Mouse (Mus musculus): Measurements from ENCODE around the gene S100g. TPM values are rescaled to one million over a fixed set of nuclear protein-coding genes. Genes with fewer than 3 reads are reported as not detected.

Gene S100g
- polyA plus RNA-seq, 1 experiment from 2014 or later = not detected

- Histone ChIP-seq H3K9me3 (replicated peaks) (no peaks in the 10 kb centered on the region), H3K36me3 (peaks cover 12% of the 10 kb centered on the region; the same call in 1 of the 2 replicates), H3K4me1 (replicated peaks) (no peaks in the 10 kb centered on the region), H3K27me3 (no peaks in the 10 kb centered on the region), H3K9ac (no peak overlapping the region), H3K27ac (no peak overlapping the region), H3K4me2 (no peak overlapping the region), H3K4me3 (no peak overlapping the region)
- ATAC-seq (replicated peaks; ENCODE audit: insufficient number of reproducible peaks, insufficient read depth, low FRiP score, low read depth) = no peak
- 27% methylated on average over 5 of the region's 5 CpGs for WGBS
These were observed 48.7 kb downstream of the S100g start for GRCm38 (mm10) chrX:162915697-162916096.

GRCm38 (mm10) chrX:162913651-162914050, 50.7 kb downstream of the S100g start:
- no peak for ATAC-seq (replicated peaks; ENCODE audit: insufficient number of reproducible peaks, insufficient read depth, low FRiP score, low read depth)
- H3K9ac ChIP-seq = no peak overlapping the region
- H3K27ac ChIP-seq = no peak overlapping the region
- H3K27me3 ChIP-seq = no peaks in the 10 kb centered on the region
- no peaks in the 10 kb centered on the region for H3K4me1 ChIP-seq (replicated peaks)
- H3K4me3 ChIP-seq = no peak overlapping the region
- H3K36me3 ChIP-seq = peaks cover 17% of the 10 kb centered on the region; the same call in 1 of the 2 replicates
- no peak overlapping the region for H3K4me2 ChIP-seq
- 93% methylated on average over 3 of the region's 3 CpGs for WGBS
- no peaks in the 10 kb centered on the region for H3K9me3 ChIP-seq (replicated peaks)

Other genes with a start within 250 kb of the S100g start
- 408 and 421 TPM in 2 replicates for gene Rbbp7, start 204.2 kb downstream of the S100g start, polyA plus RNA-seq (2015; fragmentation: Nextera tagmentation; extraction: Ambion mirVana)
- gene Txlng, start 135.1 kb downstream of the S100g start, polyA plus RNA-seq (2015; fragmentation: Nextera tagmentation; extraction: Ambion mirVana) = 9.0 and 9.9 TPM in 2 replicates
- gene Syap1, start 76.2 kb downstream of the S100g start, polyA plus RNA-seq (2015; fragmentation: Nextera tagmentation; extraction: Ambion mirVana) = 25.8 and 25.9 TPM in 2 replicates
- 50.9 and 55.6 TPM in 2 replicates for gene Ctps2, start 63.4 kb downstream of the S100g start, polyA plus RNA-seq (2015; fragmentation: Nextera tagmentation; extraction: Ambion mirVana)

Data from heart, embryonic 15.5 days (tissue).